Mouse (Mus musculus): Measurements from ENCODE around the gene Rbms3.
A peak's percentile ranks its signal among the peaks of the same experiment; 100 is the strongest.

Rbms3 gene

GRCm38 (mm10) chr9:117476753-117477152 is 153.0 kb downstream of the Rbms3 start:
- DNase-seq = no peak

- DNase-seq = peak; percentile 49 to 59
Measured at GRCm38 (mm10) chr9:117452816-117453215, 176.9 kb downstream of the Rbms3 start.

GRCm38 (mm10) chr9:117442611-117443010 is 187.1 kb downstream of the Rbms3 start:
- DNase-seq = peak; percentile 9 to 25

- no peak for DNase-seq
Measured at GRCm38 (mm10) chr9:117435856-117436255, 193.9 kb downstream of the Rbms3 start.

- no peak for DNase-seq
Measured at GRCm38 (mm10) chr9:117430670-117431069, 199.0 kb downstream of the Rbms3 start.

- no peak for DNase-seq
Measured at GRCm38 (mm10) chr9:117429217-117430105, 200.3 kb downstream of the Rbms3 start.

- DNase-seq = no peak
Measured at GRCm38 (mm10) chr9:117423259-117423658, 206.5 kb downstream of the Rbms3 start.

- no peak for DNase-seq
Measured at GRCm38 (mm10) chr9:117419874-117420485, 209.7 kb downstream of the Rbms3 start.

- DNase-seq = peak; percentile 15 to 16
Measured at GRCm38 (mm10) chr9:117413181-117413580, 216.5 kb downstream of the Rbms3 start.

GRCm38 (mm10) chr9:117412584-117412983 is 217.1 kb downstream of the Rbms3 start:
- DNase-seq = no peak

- no peak for DNase-seq
Measured at GRCm38 (mm10) chr9:117404621-117405020, 225.1 kb downstream of the Rbms3 start.

- DNase-seq = peak in 1 of 2 experiments; percentile 19
Measured at GRCm38 (mm10) chr9:117400262-117400671, 229.4 kb downstream of the Rbms3 start.

- DNase-seq = no peak
Measured at GRCm38 (mm10) chr9:117397071-117397470, 232.6 kb downstream of the Rbms3 start.

GRCm38 (mm10) chr9:117396586-117396985 is 233.1 kb downstream of the Rbms3 start:
- DNase-seq = no peak

GRCm38 (mm10) chr9:117393626-117394525 is 235.8 kb downstream of the Rbms3 start:
- peak; percentile 85 to 90 for DNase-seq

- peak in 1 of 2 experiments; percentile 54 for DNase-seq
Measured at GRCm38 (mm10) chr9:117388024-117388423, 241.7 kb downstream of the Rbms3 start.

GRCm38 (mm10) chr9:117380876-117381275 is 248.8 kb downstream of the Rbms3 start:
- peak in 1 of 2 experiments; percentile 25 for DNase-seq

GRCm38 (mm10) chr9:117380076-117380475 is 249.6 kb downstream of the Rbms3 start:
- peak; percentile 45 to 60 for DNase-seq

- peak in 1 of 2 experiments; percentile 19 for DNase-seq
Measured at GRCm38 (mm10) chr9:117379448-117379983, 250.2 kb downstream of the Rbms3 start.

GRCm38 (mm10) chr9:117378131-117378890 is 251.4 kb downstream of the Rbms3 start:
- DNase-seq = peak in 1 of 2 experiments; percentile 41

GRCm38 (mm10) chr9:117375776-117376175 is 253.9 kb downstream of the Rbms3 start:
- DNase-seq = no peak

Data from kidney, postnatal 4 days (tissue).